Mouse (Mus musculus): ENCODE data around the gene Scd4.

DNA sequence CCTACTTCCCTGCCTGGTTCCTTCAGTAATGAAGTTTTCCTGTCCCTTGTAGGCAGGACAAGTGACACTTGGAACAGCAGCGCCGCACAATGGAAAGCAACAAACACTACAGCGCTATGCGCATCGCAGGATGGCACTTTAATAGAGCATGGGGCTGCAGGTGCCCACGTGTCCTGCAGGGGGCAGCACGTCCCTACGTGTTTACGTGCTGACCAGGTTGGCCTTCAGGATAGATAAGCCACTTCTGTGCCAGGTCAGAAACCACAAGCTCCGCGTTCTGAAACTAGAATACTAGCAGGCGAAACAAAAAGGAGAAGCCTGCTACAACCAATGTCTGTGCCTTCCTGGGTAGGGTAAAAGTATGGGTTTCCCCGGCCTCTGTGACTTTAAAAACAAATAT lies 30.6 kb downstream of the Scd4 start:
- no peak for TF ChIP-seq POLR2A (IDR thresholded peaks at IDR 0.05; ENCODE audit: insufficient read depth, low read depth, low read length)
- TF ChIP-seq CTCF (IDR thresholded peaks at IDR 0.05; ENCODE audit: insufficient read depth, low read depth, low read length) = peak; percentile 92; the same call in 1 of the 2 replicates

All from olfactory bulb, adult 2 months (tissue).